Mouse (Mus musculus): ENCODE results near the gene A630023A22Rik.

A630023A22Rik gene

DNA sequence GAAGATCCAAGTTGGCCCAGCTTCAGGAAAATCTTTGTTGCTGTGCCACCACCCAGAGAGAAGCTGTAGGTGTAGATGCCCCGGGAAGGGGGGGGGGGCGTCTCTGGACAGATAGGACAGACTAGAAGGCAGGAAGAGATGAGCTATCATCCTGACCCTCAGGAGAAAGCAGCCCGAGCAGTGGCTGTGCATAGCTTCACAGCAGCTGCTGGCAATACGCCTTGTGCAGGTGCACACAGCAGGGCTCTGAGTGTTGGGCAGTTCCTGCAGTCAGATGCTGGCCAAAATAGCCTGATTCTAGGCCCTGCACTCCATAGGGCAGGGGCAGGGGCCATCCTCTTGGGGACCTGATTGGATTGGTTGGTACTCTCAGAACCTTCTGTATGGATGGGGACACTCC is 15.7 kb downstream of the A630023A22Rik start:
- no peak for DNase-seq (ENCODE audit: low spot score)

DNA sequence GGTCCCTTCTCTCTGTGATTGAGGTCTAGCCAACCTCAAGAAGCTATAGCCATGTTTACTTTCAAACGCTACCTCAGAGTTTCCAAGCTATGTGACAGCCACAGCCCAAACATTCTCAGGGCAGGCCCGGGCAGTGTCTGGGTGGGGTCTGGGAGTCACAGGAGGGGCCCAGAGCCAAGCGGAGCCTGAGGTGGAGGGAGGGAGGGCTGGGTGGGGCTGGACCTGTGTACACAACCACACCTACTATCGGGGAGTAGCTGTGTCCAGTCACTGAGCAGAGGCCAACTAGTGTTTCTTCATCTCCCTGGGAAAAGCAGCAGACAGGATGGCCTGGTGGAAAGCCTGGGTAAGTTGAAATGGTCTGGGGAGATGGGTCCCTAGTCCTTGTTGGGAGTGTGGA is 16.8 kb downstream of the A630023A22Rik start, which contains the start of gene Anxa8:
Gene Anxa8 (plus strand): TSS at position 251 of the 400 bp plus-strand sequence.
- no peak for DNase-seq (ENCODE audit: low spot score)

DNA sequence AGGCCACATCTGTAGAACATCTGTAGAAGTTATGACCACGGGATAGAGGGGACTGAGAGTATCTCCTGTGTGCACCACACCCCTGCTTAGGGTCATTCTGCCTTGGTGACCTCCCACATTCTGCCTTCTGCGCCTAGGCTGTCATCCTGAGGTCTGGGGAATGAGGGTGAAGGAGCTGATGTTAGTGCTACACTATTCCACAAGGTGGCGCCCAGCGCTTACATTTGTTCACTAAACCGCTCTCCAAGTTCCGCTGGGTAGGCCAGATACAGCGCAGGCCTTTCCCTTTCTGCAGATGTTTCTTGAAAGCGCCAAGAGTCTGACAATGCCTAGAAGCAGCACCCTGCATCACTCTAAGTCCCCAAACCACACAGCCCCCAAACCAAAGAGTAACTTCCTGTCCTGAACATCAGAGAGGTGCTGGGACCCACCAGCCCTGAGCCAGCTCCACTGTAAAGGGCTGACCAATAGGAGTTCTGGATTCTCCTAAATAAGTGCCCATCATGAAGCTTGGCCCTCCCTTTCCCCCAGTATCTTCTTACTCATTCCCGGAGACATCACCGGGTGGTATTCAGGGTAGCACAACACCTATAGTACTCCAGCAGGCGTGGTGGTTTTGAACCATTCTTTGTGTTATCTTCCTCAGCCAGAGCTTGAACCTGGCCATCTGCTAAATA is 22.1 kb downstream of the A630023A22Rik start:
- peak; percentile 80 for DNase-seq (ENCODE audit: low spot score)

DNA sequence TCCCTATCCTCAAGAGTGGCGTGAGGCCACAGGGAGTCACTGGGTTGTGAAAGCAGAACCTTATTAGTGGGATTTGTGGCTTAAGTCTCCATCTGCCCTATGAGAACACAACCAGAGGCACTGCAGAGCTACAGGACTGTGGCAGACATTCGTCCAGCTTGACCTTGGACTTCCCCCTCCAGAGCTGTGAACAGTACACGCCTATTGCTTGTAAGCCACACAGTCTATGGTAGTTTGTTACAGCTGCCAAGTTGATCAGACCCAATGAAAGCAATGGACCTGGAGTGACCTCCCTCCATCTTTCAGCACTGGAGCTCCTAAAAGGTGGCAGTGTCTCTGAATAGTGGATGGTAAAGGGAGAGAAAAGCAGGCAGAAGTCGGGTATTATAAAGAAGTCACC is 24.3 kb downstream of the A630023A22Rik start:
- DNase-seq (ENCODE audit: low spot score): no peak

DNA sequence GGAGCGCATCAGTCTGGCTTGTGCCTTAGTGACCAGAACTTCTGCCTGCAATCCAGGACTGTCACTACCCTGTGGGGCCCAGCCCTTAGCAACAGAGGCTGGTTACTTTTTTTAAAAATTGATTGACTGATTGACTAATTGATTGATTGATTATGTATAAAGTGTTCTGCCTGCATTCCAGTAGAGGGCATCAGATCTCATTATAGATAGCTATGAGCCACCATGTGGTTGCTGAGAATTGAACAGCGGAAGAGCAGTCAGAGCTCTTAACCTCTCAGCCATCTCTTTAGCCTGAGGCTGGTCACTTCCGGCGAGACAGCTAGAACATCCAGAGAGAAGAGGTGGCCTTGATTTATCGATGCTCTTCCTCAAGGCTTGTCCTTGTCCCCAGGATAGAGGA is 25.3 kb downstream of the A630023A22Rik start:
- DNase-seq (ENCODE audit: low spot score): no peak

DNA sequence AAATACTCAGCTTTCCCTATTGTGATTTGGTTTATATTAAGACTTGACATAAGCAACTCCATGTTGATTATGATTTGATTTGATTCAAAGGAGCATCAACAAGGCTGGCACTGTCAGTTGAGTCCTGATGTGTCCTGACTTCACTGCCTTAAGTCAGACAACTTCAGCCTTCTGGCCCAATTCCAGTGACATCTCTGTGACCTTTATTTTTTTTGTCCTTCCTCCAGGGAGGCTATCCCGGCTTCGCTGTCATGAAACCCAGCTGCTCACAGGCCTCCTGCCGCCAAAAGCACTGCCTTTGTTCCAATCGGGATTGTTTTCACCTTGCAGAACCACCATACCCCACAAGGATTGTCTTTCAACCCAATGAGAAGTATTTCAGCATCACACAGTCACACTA is 27.2 kb downstream of the A630023A22Rik start:
- no peak for DNase-seq (ENCODE audit: low spot score)

DNA sequence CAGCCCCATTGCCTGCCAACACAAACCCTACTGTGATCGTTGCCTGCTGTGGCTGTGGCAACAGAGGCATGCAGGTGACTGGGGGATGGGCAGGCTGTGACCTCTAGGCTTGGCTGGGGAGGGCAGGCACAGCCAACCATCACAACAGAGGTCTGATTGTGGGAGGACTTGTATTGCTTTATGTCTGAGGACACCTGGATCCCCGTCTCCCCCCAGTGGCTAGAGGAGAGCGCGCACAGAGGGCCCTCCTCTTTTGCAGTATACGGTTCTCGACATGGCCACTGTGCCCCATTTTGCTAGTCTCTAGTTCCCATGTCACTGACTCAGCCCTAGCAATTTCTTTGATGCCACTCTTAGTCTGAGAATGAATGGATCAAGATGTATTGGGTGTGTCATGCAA is 30.9 kb downstream of the A630023A22Rik start:
- DNase-seq (ENCODE audit: low spot score): no peak

DNA sequence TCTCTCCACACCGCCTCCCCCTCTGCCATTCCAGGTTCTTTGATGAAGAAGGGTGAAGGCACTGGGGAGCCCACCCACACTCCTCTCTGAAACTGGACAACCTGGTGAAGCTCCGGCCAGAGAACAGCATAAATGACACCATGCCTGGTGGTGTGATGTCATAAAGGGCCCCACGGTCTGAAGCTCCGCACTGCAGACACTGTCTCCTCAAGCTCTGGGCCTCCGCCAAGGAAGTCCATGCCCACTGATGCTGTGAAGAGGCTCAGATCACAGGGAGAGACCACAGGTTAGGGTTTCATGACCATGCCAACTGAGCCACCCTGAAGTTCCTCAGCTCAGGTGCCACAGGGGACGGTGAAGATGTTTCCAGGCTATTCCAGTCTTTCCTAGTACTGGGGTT is 50.0 kb downstream of the A630023A22Rik start, which contains the start of gene Antxrl:
Gene Antxrl (plus strand): TSS at position 192 of the 400 bp plus-strand sequence.
- DNase-seq (ENCODE audit: low spot score): no peak

DNA sequence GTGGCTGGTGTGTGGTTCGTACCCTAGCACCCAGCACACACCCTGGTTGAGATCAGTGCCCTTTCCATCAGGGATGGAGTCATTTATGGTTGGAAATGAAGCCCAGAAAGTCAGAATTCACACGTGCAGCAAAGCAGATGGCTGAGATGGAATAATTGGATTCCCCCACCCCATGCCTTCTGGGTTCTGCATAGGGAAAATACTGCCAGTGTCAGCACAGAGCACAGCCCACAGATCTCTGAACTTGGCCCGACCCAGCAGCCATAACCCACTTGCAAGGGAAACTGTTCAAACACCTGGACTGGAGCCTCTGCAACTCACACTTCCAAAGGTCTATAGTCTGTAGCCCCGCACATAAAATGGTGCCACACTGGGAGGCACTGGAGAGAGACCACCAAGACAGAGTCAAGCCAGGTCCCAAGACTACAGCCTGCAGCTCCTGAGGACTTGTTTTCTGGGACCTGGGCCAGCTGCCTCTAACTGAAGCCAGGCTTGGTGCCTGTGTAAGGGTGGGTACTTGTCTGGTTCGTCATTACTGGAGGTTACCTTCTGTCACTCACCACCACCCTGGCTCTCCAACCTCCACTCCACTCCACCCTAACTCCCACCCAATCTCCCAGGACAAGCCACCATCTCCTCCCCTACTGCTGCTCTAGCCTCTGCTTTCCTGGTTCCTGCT is 52.3 kb downstream of the A630023A22Rik start:
- DNase-seq (ENCODE audit: low spot score): no peak

DNA sequence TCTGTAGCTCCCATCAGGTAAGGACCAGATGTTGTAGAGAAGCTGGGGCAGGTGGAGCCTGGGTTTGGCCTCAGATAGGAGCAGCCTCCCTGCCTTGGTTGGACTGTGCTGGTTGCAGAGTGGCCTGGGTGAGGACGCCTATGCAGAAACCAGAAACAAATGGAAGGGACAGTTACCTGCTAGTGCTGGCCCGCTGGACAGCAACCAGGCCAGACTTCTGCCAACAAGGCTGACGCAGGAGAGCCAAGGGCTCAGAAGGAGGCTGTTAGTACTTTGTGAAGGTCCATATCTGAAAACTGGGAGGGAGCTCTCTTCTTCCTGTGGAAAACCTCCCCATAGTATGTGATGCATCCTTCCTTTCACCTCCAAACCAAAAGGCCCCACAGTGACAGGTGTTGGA is 59.2 kb downstream of the A630023A22Rik start:
- DNase-seq (ENCODE audit: low spot score): no peak

DNA sequence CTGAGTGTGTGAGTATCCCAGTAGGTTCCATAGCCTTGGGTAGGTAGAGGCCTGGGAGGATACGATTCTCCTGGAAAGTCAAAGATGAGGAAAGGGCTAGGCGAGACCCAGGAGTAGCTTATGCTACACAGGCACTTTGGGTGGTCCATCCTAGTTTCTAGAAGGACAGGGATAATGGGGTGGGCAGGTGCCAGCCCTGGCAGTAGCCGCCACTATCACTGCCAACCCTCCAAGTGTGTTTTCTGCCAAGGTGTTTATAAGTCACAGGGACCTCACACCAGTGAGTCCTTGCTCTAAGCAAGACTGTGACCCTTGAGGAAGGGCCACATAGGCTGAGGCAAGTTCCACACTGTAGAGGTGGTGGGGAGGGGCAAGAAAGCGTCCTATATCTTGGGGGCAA is 61.3 kb downstream of the A630023A22Rik start:
- DNase-seq (ENCODE audit: low spot score): no peak

DNA sequence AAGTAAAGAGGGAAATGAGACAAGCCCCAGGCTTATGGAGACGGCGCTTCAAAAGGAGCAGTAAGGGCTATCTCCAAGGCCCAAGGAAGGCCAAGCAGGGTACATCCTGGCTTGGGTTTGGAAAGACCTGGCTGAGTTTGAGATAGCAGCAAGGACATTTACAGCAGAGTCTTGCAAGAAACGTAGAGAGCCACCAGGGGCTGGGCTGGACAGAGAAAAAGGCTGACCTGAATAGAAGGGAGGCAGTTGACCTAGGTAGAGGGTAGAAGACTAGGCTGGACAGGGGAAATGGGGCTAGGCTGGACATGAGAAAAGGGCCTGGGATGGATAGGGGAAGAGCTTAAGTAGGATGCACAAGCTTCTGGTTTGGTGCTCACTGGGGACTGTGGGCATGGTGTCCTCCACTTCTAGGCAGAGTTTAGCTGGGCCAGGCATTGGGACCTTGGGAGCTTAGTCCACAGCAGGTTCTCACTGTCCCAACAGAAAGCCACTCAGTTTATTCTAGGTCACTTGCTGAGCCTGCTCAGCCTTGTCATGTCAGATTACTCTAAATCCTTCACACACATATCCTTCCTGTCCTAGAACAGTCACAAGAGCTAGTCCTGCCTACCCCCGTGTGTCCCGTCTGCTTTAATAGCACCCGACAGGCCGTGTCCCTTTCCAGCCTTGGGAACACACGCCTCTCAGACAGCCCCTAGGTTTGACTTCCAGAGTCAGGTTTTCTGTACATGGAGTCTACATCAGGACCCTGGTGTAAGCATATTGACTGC is 68.5 kb downstream of the A630023A22Rik start:
- no peak for DNase-seq (ENCODE audit: low spot score)

DNA sequence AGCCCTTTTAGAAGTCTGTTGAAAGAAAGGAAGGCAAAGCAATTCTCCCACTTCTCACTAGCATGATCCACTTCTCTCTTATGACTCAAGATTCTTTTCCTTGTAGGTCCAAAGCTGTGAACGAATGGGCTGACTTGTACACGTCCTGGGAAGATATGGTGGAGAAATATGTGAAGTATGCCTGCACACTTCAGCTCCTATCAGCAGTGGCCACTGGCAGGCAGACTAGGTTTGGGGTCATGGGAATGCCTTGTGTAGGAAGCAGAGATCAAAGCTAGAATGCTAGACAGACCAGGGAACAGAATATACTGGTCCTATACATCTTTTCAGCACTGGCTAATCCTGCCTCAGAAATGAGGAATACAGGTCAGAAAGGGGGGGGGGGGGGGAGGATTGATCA is 75.8 kb downstream of the A630023A22Rik start:
- no peak for DNase-seq (ENCODE audit: low spot score)

DNA sequence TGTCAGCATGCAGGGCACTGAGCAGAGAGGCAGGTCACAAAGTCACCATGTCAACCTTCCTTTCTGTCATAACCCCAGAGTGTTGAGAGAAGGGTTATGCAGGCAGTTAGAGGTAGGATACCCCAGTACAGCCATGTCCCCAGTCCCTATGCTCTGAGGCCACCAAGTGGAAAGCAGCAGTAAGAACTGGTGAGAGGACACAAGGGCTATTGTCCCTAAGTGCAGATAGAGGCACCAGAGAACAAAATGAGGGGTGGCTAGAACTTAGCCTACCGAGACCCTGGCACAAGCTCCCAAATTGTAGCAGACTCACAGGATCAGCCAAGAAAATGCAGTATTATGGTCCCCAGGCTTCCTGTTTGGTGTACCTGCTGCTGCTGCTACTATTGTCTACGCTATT is 85.6 kb downstream of the A630023A22Rik start:
- no peak for DNase-seq (ENCODE audit: low spot score)

DNA sequence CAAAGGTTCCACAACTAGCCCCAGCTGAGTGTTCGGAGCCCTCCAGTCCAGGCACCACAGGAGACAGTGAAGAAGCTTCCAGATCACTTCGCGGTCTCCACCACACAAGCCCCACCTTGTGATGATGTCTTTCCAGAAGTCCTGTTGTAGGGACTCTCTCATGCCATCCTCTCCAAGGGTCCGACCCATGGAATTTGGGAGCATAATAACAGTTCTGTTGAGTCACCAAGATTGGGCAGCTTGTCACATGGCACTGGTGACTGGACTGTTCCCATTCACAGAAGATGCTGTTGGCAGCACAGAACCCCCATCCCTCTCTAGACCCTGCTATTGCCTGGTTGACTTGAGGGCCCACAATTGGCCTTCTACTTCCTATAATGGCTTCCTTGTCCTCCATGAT is 86.2 kb downstream of the A630023A22Rik start, which contains the start of gene Gm5460:
Gene Gm5460 (plus strand): TSS at position 378 of the 400 bp plus-strand sequence.
- no peak for DNase-seq (ENCODE audit: low spot score)

DNA sequence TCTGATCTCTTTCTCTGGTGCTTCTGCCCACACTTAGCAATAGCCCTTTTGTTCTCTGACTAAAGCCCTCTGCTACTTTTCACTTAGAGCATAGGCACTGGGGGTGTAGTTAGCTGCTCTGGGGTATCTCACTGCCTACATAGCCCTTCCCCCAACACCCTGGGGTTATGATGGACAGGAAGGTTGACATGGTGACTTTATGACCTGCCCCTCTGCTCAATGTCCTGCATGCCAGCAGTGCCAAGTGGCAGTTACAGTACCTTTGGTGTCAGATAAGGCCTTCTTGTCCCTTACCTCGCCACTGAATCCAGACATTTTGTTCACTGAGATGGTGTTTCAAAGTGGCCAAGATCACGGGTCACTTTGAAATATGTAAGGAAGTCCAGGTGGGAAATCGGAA is 87.5 kb downstream of the A630023A22Rik start, which contains the start of gene Gm30083:
Gene Gm30083 (minus strand): TSS at position 120 of the 400 bp plus-strand sequence.
- no peak for DNase-seq (ENCODE audit: low spot score)

DNA sequence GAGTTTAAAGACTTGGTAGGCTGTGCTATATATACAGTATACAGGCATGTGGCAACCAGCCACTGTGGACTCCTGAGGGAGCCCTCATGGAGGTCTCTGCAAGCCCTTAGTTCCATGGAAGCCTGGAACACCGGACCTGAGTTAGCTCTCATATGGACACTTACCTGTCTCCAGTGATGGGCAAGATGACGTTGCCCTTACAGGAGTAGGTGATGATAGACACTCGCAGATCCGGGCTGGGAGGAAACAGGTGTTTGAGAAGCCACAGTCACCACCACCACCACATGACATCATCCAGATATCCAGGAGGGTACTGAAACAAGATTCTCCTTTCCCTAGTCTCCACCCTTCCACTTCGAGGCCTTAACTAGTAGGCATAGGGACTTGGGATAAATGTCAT is 100.2 kb downstream of the A630023A22Rik start:
- no peak for DNase-seq (ENCODE audit: low spot score)

DNA sequence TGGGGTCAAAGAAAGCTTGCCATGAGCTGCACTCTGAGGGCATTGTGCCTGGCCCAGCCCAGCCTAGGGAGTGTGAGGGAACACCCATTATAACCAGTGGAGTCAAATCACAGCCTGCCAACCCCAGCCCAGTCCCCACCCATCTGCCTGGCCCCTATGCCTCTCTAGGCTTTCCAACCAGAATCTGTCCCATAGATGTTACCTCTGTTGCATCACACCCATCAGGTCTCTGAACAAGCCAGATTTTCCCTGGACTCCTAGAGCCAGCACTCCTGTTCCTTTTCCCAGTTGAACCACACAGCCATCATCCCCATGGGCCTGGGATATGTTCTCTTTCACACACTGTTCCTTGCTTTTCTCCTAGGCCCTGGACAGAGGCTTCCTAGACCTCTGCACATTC is 101.1 kb downstream of the A630023A22Rik start:
- no peak for DNase-seq (ENCODE audit: low spot score)
